Mouse (Mus musculus) neural tube, embryonic 14.5 days (tissue): Measurements from ENCODE around the gene Lilra6. TPM values are rescaled to one million over a fixed set of nuclear protein-coding genes. Genes with fewer than 3 reads are reported as not detected.
"Not testable (repeated sequence)": the region's sequence is repeated elsewhere in the genome, so short reads cannot be mapped to it uniquely, and the experiment has no call there.

Experiments used
- ATAC-seq: fragments of 200-750 bp; cut with Nextera tagmentation; 2 replicates; pipeline ENCODE4 v1.8.0; 2017; ENCODE audit warnings: low read depth, mild to moderate bottlenecking, moderate TSS enrichment, moderate library complexity
- H3K27ac ChIP-seq: fragments of 300-500 bp; sonication (generic); 2 replicates; pipeline ENCODE4 v1.5.1; 2014; ENCODE audit warnings: low read depth, mild to moderate bottlenecking, control low read depth, low read length, moderate library complexity, mixed read lengths
- H3K27me3 ChIP-seq: fragments of 300-500 bp; sonication (generic); 2 replicates; pipeline ENCODE4 v1.6.1; 2014; ENCODE audit warnings: low read length; ENCODE audit not compliant: control insufficient read depth, insufficient read depth
- H3K36me3 ChIP-seq: fragments of 300-500 bp; sonication (generic); 2 replicates; pipeline ENCODE4 v1.6.1; 2014; ENCODE audit warnings: low read length, mixed read lengths; ENCODE audit not compliant: control insufficient read depth, insufficient read depth
- H3K4me1 ChIP-seq: fragments of 300-500 bp; sonication (generic); 2 replicates; pipeline ENCODE4 v1.6.1; 2014; ENCODE audit warnings: low read length; ENCODE audit not compliant: control insufficient read depth, insufficient read depth
- H3K4me2 ChIP-seq: fragments of 300-500 bp; sonication (generic); 2 replicates; pipeline ENCODE4 v1.6.1; 2014; ENCODE audit warnings: mild to moderate bottlenecking, low read depth, low read length, control low read depth
- H3K4me3 ChIP-seq: fragments of 300-500 bp; sonication (generic); 2 replicates; pipeline ENCODE4 v1.5.1; 2014; ENCODE audit warnings: low read depth, low read length, control low read depth, mixed read lengths
- H3K9ac ChIP-seq: fragments of 300-500 bp; sonication (generic); replicated peaks from 2 replicates; pipeline ENCODE4 v1.6.1; 2014; ENCODE audit warnings: low read depth, mild to moderate bottlenecking, control low read depth, low read length, mixed read lengths
- H3K9me3 ChIP-seq: fragments of 300-500 bp; sonication (generic); 2 replicates; pipeline ENCODE4 v1.6.1; 2016; ENCODE audit warnings: low read length; ENCODE audit not compliant: control insufficient read depth
- whole genome bisulfite sequencing: fragments of 180-500 bp; shearing (Covaris S2); extraction: QIAGEN DNeasy Blood & Tissue Kit; methylation state at CpG from one replicate; pipeline ENCODE4 v1.1.7; 2014; 5-methylcytosine and 5-hydroxymethylcytosine counted together
- polyA plus RNA-seq: library from polyadenylated mRNA; unstranded; fragments of >200 nt; fragmentation: Nextera tagmentation; extraction: Ambion mirVana; gene quantifications from 2 replicates; pipeline ENCODE4 v1.2.1, GENCODE M21; 2014

Lilra6 gene
- not detected in 2 replicates for polyA plus RNA-seq

- not testable (repeated sequence) for ATAC-seq, H3K27me3 ChIP-seq, H3K27ac ChIP-seq, H3K4me2 ChIP-seq, H3K4me1 ChIP-seq, H3K36me3 ChIP-seq, H3K9me3 ChIP-seq, H3K4me3 ChIP-seq, H3K9ac ChIP-seq
- 67% methylated on average over 2 of the region's 2 CpGs for WGBS
Measured at GRCm38 (mm10) chr7:3915387-3915786, at the start of gene Lilra6. Gene Lilra6 (minus strand): TSS chr7:3915503.

GRCm38 (mm10) chr7:3962017-3962416 lies 46.7 kb upstream of the Lilra6 start:
- no peak overlapping the region for H3K4me3 ChIP-seq
- H3K27me3 ChIP-seq = no peaks in the 10 kb centered on the region
- no peaks in the 10 kb centered on the region for H3K36me3 ChIP-seq
- WGBS = 90% methylated on average over 2 of the region's 2 CpGs
- H3K4me1 ChIP-seq = no peaks in the 10 kb centered on the region
- H3K4me2 ChIP-seq = no peak overlapping the region
- no peak overlapping the region for H3K27ac ChIP-seq
- ATAC-seq = no peak
- H3K9ac ChIP-seq = no peak overlapping the region
- no peaks in the 10 kb centered on the region for H3K9me3 ChIP-seq

- WGBS = 84% methylated on average over 3 of the region's 3 CpGs
- H3K4me1 ChIP-seq = no peaks in the 10 kb centered on the region
- no peak for ATAC-seq
- no peak overlapping the region for H3K27ac ChIP-seq
- no peaks in the 10 kb centered on the region for H3K9me3 ChIP-seq
- no peaks in the 10 kb centered on the region for H3K36me3 ChIP-seq
- H3K4me2 ChIP-seq = no peak overlapping the region
- no peak overlapping the region for H3K4me3 ChIP-seq
- H3K9ac ChIP-seq = no peak overlapping the region
- no peaks in the 10 kb centered on the region for H3K27me3 ChIP-seq
Measured at GRCm38 (mm10) chr7:3957387-3957786, 42.1 kb upstream of the Lilra6 start.

- H3K4me1 ChIP-seq = no peaks in the 10 kb centered on the region
- H3K4me2 ChIP-seq = no peak overlapping the region
- no peak overlapping the region for H3K9ac ChIP-seq
- H3K4me3 ChIP-seq = no peak overlapping the region
- no peaks in the 10 kb centered on the region for H3K36me3 ChIP-seq
- H3K27ac ChIP-seq = no peak overlapping the region
- WGBS = 88% methylated on average over 3 of the region's 3 CpGs
- no peak for ATAC-seq
- H3K9me3 ChIP-seq = no peaks in the 10 kb centered on the region
- H3K27me3 ChIP-seq = no peaks in the 10 kb centered on the region
Measured at GRCm38 (mm10) chr7:3949159-3949558, 33.9 kb upstream of the Lilra6 start.

- no peak overlapping the region for H3K9ac ChIP-seq
- H3K27me3 ChIP-seq = no peaks in the 10 kb centered on the region
- H3K36me3 ChIP-seq = no peaks in the 10 kb centered on the region
- H3K4me2 ChIP-seq = no peak overlapping the region
- WGBS = 78% methylated on average over 4 of the region's 4 CpGs
- H3K4me1 ChIP-seq = no peaks in the 10 kb centered on the region
- no peak overlapping the region for H3K4me3 ChIP-seq
- no peak overlapping the region for H3K27ac ChIP-seq
- H3K9me3 ChIP-seq = no peaks in the 10 kb centered on the region
- ATAC-seq = no peak
Measured at GRCm38 (mm10) chr7:3948223-3948622, 32.9 kb upstream of the Lilra6 start.

GRCm38 (mm10) chr7:3946117-3946516 lies 30.8 kb upstream of the Lilra6 start:
- Histone ChIP-seq H3K9ac (no peak overlapping the region), H3K4me1 (no peaks in the 10 kb centered on the region), H3K27me3 (no peaks in the 10 kb centered on the region), H3K27ac (no peak overlapping the region), H3K9me3 (no peaks in the 10 kb centered on the region), H3K4me3 (no peak overlapping the region), H3K4me2 (no peak overlapping the region), H3K36me3 (no peaks in the 10 kb centered on the region)
- 69% methylated on average over 4 of the region's 4 CpGs for WGBS
- ATAC-seq = no peak

GRCm38 (mm10) chr7:3940915-3941314 lies 25.6 kb upstream of the Lilra6 start:
- H3K9me3 ChIP-seq = no peaks in the 10 kb centered on the region
- no peak for ATAC-seq
- no peak overlapping the region for H3K4me3 ChIP-seq
- no peaks in the 10 kb centered on the region for H3K27me3 ChIP-seq
- no peaks in the 10 kb centered on the region for H3K4me1 ChIP-seq
- no peak overlapping the region for H3K4me2 ChIP-seq
- no peak overlapping the region for H3K27ac ChIP-seq
- 79% methylated on average over 3 of the region's 3 CpGs for WGBS
- no peak overlapping the region for H3K9ac ChIP-seq
- no peaks in the 10 kb centered on the region for H3K36me3 ChIP-seq

GRCm38 (mm10) chr7:3939866-3940525 lies 24.7 kb upstream of the Lilra6 start:
- ATAC-seq = no peak
- Histone ChIP-seq H3K27me3 (no peaks in the 10 kb centered on the region), H3K9me3 (no peaks in the 10 kb centered on the region), H3K4me3 (no peak overlapping the region), H3K36me3 (no peaks in the 10 kb centered on the region), H3K27ac (no peak overlapping the region), H3K4me2 (no peak overlapping the region), H3K4me1 (no peaks in the 10 kb centered on the region), H3K9ac (no peak overlapping the region)
- whole genome bisulfite sequencing = 60% methylated on average over 1 of the region's 1 CpGs

GRCm38 (mm10) chr7:3935473-3935872 lies 20.2 kb upstream of the Lilra6 start:
- not testable (repeated sequence) for ATAC-seq, H3K4me3 ChIP-seq, H3K36me3 ChIP-seq, H3K27ac ChIP-seq, H3K27me3 ChIP-seq, H3K9me3 ChIP-seq, H3K4me1 ChIP-seq, H3K4me2 ChIP-seq, H3K9ac ChIP-seq
